Mouse (Mus musculus) stomach, postnatal 0 days (tissue): ENCODE measurements around the gene Gm44511. TPM values are rescaled to one million over a fixed set of nuclear protein-coding genes. Genes with fewer than 3 reads are reported as not detected.
A peak's percentile ranks its signal among the peaks of the same experiment; 100 is the strongest.

Experiments used
- ATAC-seq: fragments of 200-750 bp; cut with Nextera tagmentation; 2 replicates; pipeline ENCODE4 v1.8.0; 2017; ENCODE audit not compliant: low FRiP score, low TSS enrichment
- DNase-seq: peaks from one replicate; pipeline ENCODE4 v3.0.0-alpha.2; 2016; ENCODE audit warnings: low spot score
- H3K27ac ChIP-seq: fragments of 300-500 bp; sonication (generic); replicated peaks from 2 replicates; pipeline ENCODE4 v1.5.1; 2014; ENCODE audit warnings: mild to moderate bottlenecking, control low read depth
- H3K27me3 ChIP-seq: fragments of 300-500 bp; sonication (generic); 2 replicates; pipeline ENCODE4 v1.6.1; 2014; ENCODE audit warnings: low read length; ENCODE audit not compliant: control insufficient read depth, insufficient read depth
- H3K36me3 ChIP-seq: fragments of 300-500 bp; sonication (generic); 2 replicates; pipeline ENCODE4 v1.6.1; 2014; ENCODE audit warnings: low read length, mixed read lengths; ENCODE audit not compliant: control insufficient read depth, insufficient read depth
- H3K4me1 ChIP-seq: fragments of 300-500 bp; sonication (generic); replicated peaks from 2 replicates; pipeline ENCODE4 v1.6.1; 2014; ENCODE audit warnings: antibody characterized with exemption; ENCODE audit not compliant: control insufficient read depth, insufficient read depth
- H3K4me2 ChIP-seq: fragments of 300-500 bp; sonication (generic); replicated peaks from 2 replicates; pipeline ENCODE4 v1.6.1; 2014; ENCODE audit warnings: low read depth, mild to moderate bottlenecking, control low read depth, moderate library complexity
- H3K4me3 ChIP-seq: fragments of 300-500 bp; sonication (generic); 2 replicates; pipeline ENCODE4 v1.5.1; 2014; ENCODE audit warnings: low read depth, low read length, control low read depth
- H3K9ac ChIP-seq: fragments of 300-500 bp; sonication (generic); 2 replicates; pipeline ENCODE4 v1.6.1; 2014; ENCODE audit warnings: mild to moderate bottlenecking, low read length, control low read depth, mixed read lengths
- H3K9me3 ChIP-seq: fragments of 300-500 bp; sonication (generic); 2 replicates; pipeline ENCODE4 v1.6.1; 2016; ENCODE audit warnings: low read length; ENCODE audit not compliant: control insufficient read depth
- CTCF ChIP-seq: IDR thresholded peaks from 2 replicates; pipeline ENCODE4 v1.5.1; 2016; ENCODE audit warnings: antibody characterized with exemption, low read depth, mild to moderate bottlenecking, moderate library complexity
- EP300 ChIP-seq: optimal IDR thresholded peaks from 2 replicates; pipeline ENCODE3; 2016; ENCODE audit warnings: antibody characterized with exemption
- WGBS: fragments of 180-500 bp; shearing (Covaris S2); extraction: QIAGEN DNeasy Blood & Tissue Kit; methylation state at CpG from one replicate; pipeline ENCODE4 v1.1.7; 2014; 5-methylcytosine and 5-hydroxymethylcytosine counted together
- polyA plus RNA-seq: library from polyadenylated mRNA; unstranded; fragments of >200 nt; fragmentation: Nextera tagmentation; extraction: Ambion mirVana; gene quantifications from 2 replicates; pipeline ENCODE4 v1.2.1, GENCODE M21; 2015

Gm44511 gene
- not detected in 2 replicates for polyA plus RNA-seq

- DNase-seq (no peak), ATAC-seq (no peak)
- TF ChIP-seq EP300, result no peak
- no peak for TF ChIP-seq CTCF
- H3K27me3 ChIP-seq, result no peaks in the 10 kb centered on the region
- no peaks in the 10 kb centered on the region for H3K9me3 ChIP-seq
- H3K4me3 ChIP-seq, result no peak within 1 kb of the TSS
- no peak within 1 kb of the TSS for H3K9ac ChIP-seq
- H3K4me2 ChIP-seq, result no peak within 1 kb of the TSS
- WGBS, result 82% methylated on average over 6 of the region's 6 CpGs
- H3K27ac ChIP-seq, result no peak within 1 kb of the TSS
- no peaks in the 10 kb centered on the region; the same call in 1 of the 2 replicates for H3K4me1 ChIP-seq
- no peaks in the 10 kb centered on the region for H3K36me3 ChIP-seq
Measured at GRCm38 (mm10) chr6:128826132-128826531, at the start of gene Gm44511, which contains the start of gene Klrb1b. Gm44511 (minus strand) TSS chr6:128826315. Klrb1b (minus strand) TSS chr6:128826331.

- H3K9ac ChIP-seq, result no peak overlapping the region
- no peak for ATAC-seq
Measured at GRCm38 (mm10) chr6:128871910-128872610, 45.9 kb upstream of the Gm44511 start.

GRCm38 (mm10) chr6:128868861-128869260, 42.7 kb upstream of the Gm44511 start:
- H3K4me1 ChIP-seq, result no peaks in the 10 kb centered on the region
- no peaks in the 10 kb centered on the region for H3K9me3 ChIP-seq
- no peak overlapping the region for H3K27ac ChIP-seq
- no peaks in the 10 kb centered on the region for H3K36me3 ChIP-seq
- no peak overlapping the region for H3K9ac ChIP-seq
- no peak overlapping the region for H3K4me3 ChIP-seq
- ATAC-seq, result no peak
- H3K4me2 ChIP-seq, result no peak overlapping the region
- no peak for DNase-seq
- WGBS, result 37% methylated on average over 3 of the region's 3 CpGs
- H3K27me3 ChIP-seq, result no peaks in the 10 kb centered on the region
- TF ChIP-seq CTCF, result no peak
- no peak for TF ChIP-seq EP300

More at GRCm38 (mm10) chr6:128871910-128872610, 45.9 kb upstream of the Gm44511 start:
- Histone ChIP-seq H3K4me1 (no peaks in the 10 kb centered on the region), H3K36me3 (no peaks in the 10 kb centered on the region), H3K27me3 (no peaks in the 10 kb centered on the region), H3K9me3 (no peaks in the 10 kb centered on the region), H3K27ac (no peak overlapping the region), H3K4me2 (no peak overlapping the region), H3K4me3 (no peak overlapping the region)
- WGBS, result 81% methylated on average over 1 of the region's 1 CpGs
- TF ChIP-seq EP300, result no peak
- TF ChIP-seq CTCF, result no peak
- DNase-seq, result no peak

GRCm38 (mm10) chr6:128857976-128858375, 31.9 kb upstream of the Gm44511 start:
- Histone ChIP-seq H3K9me3 (no peaks in the 10 kb centered on the region), H3K36me3 (no peaks in the 10 kb centered on the region), H3K4me2 (no peak overlapping the region), H3K27me3 (no peaks in the 10 kb centered on the region), H3K9ac (no peak overlapping the region), H3K4me3 (no peak overlapping the region), H3K27ac (no peak overlapping the region), H3K4me1 (no peaks in the 10 kb centered on the region)
- WGBS, result 81% methylated on average over 2 of the region's 2 CpGs
- TF ChIP-seq EP300, result no peak
- DNase-seq (no peak), ATAC-seq (no peak)

GRCm38 (mm10) chr6:128856250-128856649, 30.1 kb upstream of the Gm44511 start:
- WGBS, result 24% methylated on average over 5 of the region's 5 CpGs

GRCm38 (mm10) chr6:128855477-128855876, 29.4 kb upstream of the Gm44511 start:
- no peaks in the 10 kb centered on the region for H3K9me3 ChIP-seq
- TF ChIP-seq CTCF, result no peak
- no peak for TF ChIP-seq EP300
- no peak overlapping the region for H3K9ac ChIP-seq
- H3K4me2 ChIP-seq, result no peak overlapping the region
- WGBS, result 70% methylated on average over 1 of the region's 1 CpGs
- no peaks in the 10 kb centered on the region for H3K36me3 ChIP-seq
- DNase-seq (no peak), ATAC-seq (no peak)
- no peak overlapping the region for H3K27ac ChIP-seq
- H3K27me3 ChIP-seq, result no peaks in the 10 kb centered on the region
- no peak overlapping the region for H3K4me3 ChIP-seq
- H3K4me1 ChIP-seq, result no peaks in the 10 kb centered on the region

More at GRCm38 (mm10) chr6:128856250-128856649, 30.1 kb upstream of the Gm44511 start:
- no peak overlapping the region for H3K9ac ChIP-seq
- no peak overlapping the region for H3K4me3 ChIP-seq
- no peaks in the 10 kb centered on the region for H3K9me3 ChIP-seq
- DNase-seq, result peak; percentile 78
- H3K4me2 ChIP-seq, result no peak overlapping the region
- no peak overlapping the region for H3K27ac ChIP-seq
- ATAC-seq, result peak; percentile 87
- TF ChIP-seq CTCF (0 out of 2 replicates have a peak, but pooled peaks have one; percentile 17), EP300 (no peak)
- no peaks in the 10 kb centered on the region for H3K36me3 ChIP-seq
- no peaks in the 10 kb centered on the region for H3K4me1 ChIP-seq
- no peaks in the 10 kb centered on the region for H3K27me3 ChIP-seq
